Mouse (Mus musculus) limb, embryonic 12.5 days (tissue): ENCODE measurements around the gene Exoc3. TPM values are rescaled to one million over a fixed set of nuclear protein-coding genes. Genes with fewer than 3 reads are reported as not detected.

Source experiments
- ATAC-seq: fragments of 200-750 bp; cut with Nextera tagmentation; 2 replicates; pipeline ENCODE4 v1.8.0; 2017; ENCODE audit warnings: low read depth, moderate TSS enrichment; ENCODE audit not compliant: insufficient number of reproducible peaks, insufficient read depth, low FRiP score, low TSS enrichment
- H3K27ac ChIP-seq: fragments of 300-500 bp; sonication (generic); 2 replicates; pipeline ENCODE4 v1.5.1; 2016; ENCODE audit warnings: mild to moderate bottlenecking, moderate library complexity
- H3K27me3 ChIP-seq: fragments of 300-500 bp; sonication (generic); 2 replicates; pipeline ENCODE4 v1.6.1; 2016; ENCODE audit warnings: mild to moderate bottlenecking, moderate library complexity
- H3K36me3 ChIP-seq: fragments of 300-500 bp; sonication (generic); 2 replicates; pipeline ENCODE4 v1.6.1; 2016; ENCODE audit warnings: mild to moderate bottlenecking, moderate library complexity
- H3K4me1 ChIP-seq: fragments of 300-500 bp; sonication (generic); replicated peaks from 2 replicates; pipeline ENCODE4 v1.6.1; 2016
- H3K4me2 ChIP-seq: fragments of 300-500 bp; sonication (generic); 2 replicates; pipeline ENCODE4 v1.6.1; 2016; ENCODE audit warnings: mild to moderate bottlenecking, moderate library complexity
- H3K4me3 ChIP-seq: fragments of 300-500 bp; sonication (generic); replicated peaks from 2 replicates; pipeline ENCODE4 v1.5.1; 2016; ENCODE audit warnings: mild to moderate bottlenecking
- H3K9ac ChIP-seq: fragments of 300-500 bp; sonication (generic); replicated peaks from 2 replicates; pipeline ENCODE4 v1.6.1; 2016; ENCODE audit warnings: mild to moderate bottlenecking, moderate library complexity
- H3K9me3 ChIP-seq: fragments of 300-500 bp; sonication (generic); 2 replicates; pipeline ENCODE4 v1.6.1; 2016; ENCODE audit warnings: mild to moderate bottlenecking, moderate library complexity
- WGBS: fragments of 180-500 bp; shearing (Covaris S2); methylation state at CpG from one replicate; pipeline ENCODE4 v1.1.7; 2016; 5-methylcytosine and 5-hydroxymethylcytosine counted together
- polyA plus RNA-seq: library from polyadenylated mRNA; unstranded; fragments of >200 nt; fragmentation: Nextera tagmentation; extraction: Ambion mirVana; gene quantifications from 2 replicates; pipeline ENCODE4 v1.2.1, GENCODE M21; 2016

Gene Exoc3
- polyA plus RNA-seq = 64.7 and 73.2 TPM in 2 replicates

DNA sequence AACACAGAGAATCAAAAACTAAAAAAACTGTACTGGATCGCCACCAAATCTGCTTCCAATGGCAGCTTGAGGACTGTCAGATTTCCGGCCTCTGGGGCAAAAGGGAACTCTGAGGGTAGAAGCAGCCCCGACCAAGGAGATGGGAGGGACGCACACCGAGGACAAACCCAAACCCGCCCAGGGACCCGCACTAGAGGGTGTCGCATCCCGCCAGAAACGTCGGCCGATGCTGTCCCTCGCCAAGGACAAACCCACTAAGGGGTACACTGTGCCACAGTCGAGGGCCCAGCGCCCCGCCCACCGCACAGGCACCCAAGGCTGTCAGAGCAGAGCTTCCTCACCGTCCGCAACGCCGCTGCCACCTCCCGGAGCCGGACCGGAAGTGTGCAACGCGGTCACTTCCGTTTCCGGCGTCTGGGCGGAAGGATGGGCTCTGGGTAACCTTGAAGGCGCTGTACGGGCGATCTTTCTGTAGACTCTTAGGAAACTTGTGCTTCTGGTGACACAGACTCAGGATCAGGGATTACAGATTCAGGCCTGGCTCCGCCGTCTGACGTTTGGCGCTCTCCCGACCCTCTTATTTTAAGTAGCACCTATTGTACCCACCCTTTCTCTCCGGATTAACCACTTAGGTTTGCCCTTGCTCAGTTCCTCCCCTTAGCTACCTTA, at the start of gene Exoc3:
Gene Exoc3 (minus strand): TSS at position 416 of the 669 bp plus-strand sequence.
- under 1% methylated on average over 39 of the region's 39 CpGs for whole genome bisulfite sequencing
- peak within 1 kb of the TSS; percentile 86 for H3K4me2 ChIP-seq
- H3K27me3 ChIP-seq = no peaks in the 10 kb centered on the region
- peak within 1 kb of the TSS; percentile 80 for H3K4me3 ChIP-seq
- ATAC-seq = peak; percentile 95
- peak within 1 kb of the TSS; percentile 78 for H3K27ac ChIP-seq
- H3K9ac ChIP-seq = peak within 1 kb of the TSS; percentile 83
- no peaks in the 10 kb centered on the region for H3K9me3 ChIP-seq
- peaks cover 11% of the 10 kb centered on the region for H3K4me1 ChIP-seq
- peaks cover 31% of the 10 kb centered on the region for H3K36me3 ChIP-seq

DNA sequence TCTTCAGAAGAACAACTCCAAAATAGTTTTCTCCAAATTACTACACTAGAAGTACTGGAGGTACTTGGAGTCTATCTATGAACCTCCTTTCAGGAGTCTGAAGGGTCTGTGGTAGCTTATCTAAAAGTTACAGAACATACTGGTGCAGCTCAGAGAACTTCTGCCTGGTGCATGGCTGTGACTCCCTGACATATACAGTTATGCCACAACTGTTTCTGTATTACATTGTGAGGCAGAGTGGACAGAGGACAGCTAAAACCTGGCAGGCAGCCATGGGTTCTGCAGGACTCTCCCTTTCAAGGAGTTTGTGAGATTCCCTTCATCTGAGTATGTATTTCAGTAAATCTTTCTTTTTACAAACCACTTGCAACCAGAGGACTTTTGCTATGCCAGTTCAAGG, 38.0 kb upstream of the Exoc3 start:
- no peak overlapping the region for H3K9ac ChIP-seq
- no peak for ATAC-seq
- H3K27ac ChIP-seq = no peak overlapping the region

DNA sequence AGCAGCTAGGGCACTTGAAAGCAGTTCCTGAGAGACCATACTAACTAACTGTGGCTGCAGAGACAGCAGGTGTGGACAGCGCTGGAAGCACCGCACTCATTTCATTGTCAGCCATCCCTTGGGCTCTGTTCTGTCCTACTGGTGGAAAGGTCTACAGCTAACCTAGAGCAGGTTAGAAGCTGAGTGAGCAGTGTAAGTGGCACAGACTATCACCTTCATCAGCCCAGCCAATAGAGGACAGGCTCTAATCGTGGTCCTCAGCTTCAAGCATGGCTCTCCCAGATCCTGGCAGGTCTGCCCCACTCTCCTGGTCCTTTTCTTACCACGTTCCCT, 37.3 kb upstream of the Exoc3 start:
- peak; percentile 59; the same call in 1 of the 2 replicates for ATAC-seq
- WGBS = 62% methylated on average over 4 of the region's 4 CpGs
- Histone ChIP-seq H3K36me3 (no peaks in the 10 kb centered on the region), H3K9ac (no peak overlapping the region), H3K4me2 (peak overlapping the region; percentile 37), H3K27me3 (no peaks in the 10 kb centered on the region), H3K27ac (no peak overlapping the region), H3K9me3 (no peaks in the 10 kb centered on the region), H3K4me3 (no peak overlapping the region), H3K4me1 (peaks cover 10% of the 10 kb centered on the region)

More for the DNA sequence above, 38.0 kb upstream of the Exoc3 start:
- Histone ChIP-seq H3K4me3 (no peak overlapping the region), H3K36me3 (no peaks in the 10 kb centered on the region), H3K9me3 (no peaks in the 10 kb centered on the region), H3K4me2 (no peak overlapping the region), H3K4me1 (peaks cover 10% of the 10 kb centered on the region), H3K27me3 (no peaks in the 10 kb centered on the region)

DNA sequence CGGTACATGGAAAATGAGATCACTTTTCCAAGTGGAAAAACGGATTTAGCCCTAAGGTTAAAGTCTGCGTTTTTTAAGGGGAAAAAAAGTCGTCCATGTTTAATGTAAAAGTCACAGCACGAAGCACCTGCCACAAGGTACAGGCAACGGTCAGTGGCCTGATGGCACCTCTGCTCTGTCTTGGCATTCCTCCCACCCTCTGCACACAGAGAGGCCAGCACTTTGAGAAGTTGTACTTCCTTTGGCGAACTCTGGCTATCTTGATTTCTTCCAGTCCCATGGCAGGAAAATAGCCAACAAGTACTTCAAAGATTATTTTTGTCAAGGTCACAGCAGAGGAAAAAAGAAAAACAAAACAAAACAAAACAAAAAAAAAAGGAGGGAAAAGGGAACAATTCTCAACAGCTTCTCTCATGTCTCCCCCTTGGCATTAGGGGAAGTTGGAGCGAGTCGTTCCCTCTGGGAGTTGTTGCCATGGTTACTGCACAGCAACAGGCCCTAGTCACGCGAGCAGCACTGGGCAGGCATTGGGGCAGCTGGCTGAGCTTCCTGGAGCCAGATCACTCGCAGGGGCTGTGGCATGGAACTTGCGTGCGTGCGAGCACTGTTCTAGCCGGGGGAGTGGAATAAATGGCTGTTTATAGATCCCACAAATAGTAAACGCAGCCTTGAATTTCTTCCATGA, 36.8 kb upstream of the Exoc3 start:
- Histone ChIP-seq H3K9me3 (no peaks in the 10 kb centered on the region), H3K27me3 (no peaks in the 10 kb centered on the region), H3K36me3 (no peaks in the 10 kb centered on the region), H3K27ac (no peak overlapping the region), H3K4me1 (peaks cover 10% of the 10 kb centered on the region), H3K9ac (no peak overlapping the region), H3K4me3 (no peak overlapping the region), H3K4me2 (peak overlapping the region; percentile 37)
- peak; percentile 94 for ATAC-seq
- WGBS = 31% methylated on average over 17 of the region's 17 CpGs

DNA sequence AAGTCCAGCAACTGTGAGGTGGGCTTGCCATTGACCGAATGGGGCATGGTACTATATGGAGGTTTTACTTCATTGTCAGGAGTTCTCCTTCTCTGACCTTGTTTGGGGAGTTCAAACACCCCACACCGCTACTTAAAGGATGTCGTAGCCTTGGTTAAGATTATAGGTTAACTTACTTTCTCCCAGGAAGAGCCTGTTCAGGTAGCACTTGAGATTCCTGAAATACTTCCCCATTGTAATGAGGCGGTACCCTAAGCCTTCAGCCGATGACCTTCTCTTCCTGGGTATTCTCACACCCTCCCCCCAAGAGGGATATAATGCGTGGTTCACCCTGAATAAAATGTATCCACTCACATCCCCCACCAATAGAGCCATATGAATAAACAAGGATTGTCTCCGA, 29.0 kb upstream of the Exoc3 start:
- Histone ChIP-seq H3K9ac (no peak overlapping the region), H3K4me1 (no peaks in the 10 kb centered on the region), H3K27ac (no peak overlapping the region), H3K36me3 (no peaks in the 10 kb centered on the region), H3K27me3 (no peaks in the 10 kb centered on the region; the same call in 1 of the 2 replicates), H3K4me2 (no peak overlapping the region), H3K4me3 (no peak overlapping the region), H3K9me3 (no peaks in the 10 kb centered on the region)
- no peak for ATAC-seq
- 76% methylated on average over 7 of the region's 7 CpGs for WGBS

DNA sequence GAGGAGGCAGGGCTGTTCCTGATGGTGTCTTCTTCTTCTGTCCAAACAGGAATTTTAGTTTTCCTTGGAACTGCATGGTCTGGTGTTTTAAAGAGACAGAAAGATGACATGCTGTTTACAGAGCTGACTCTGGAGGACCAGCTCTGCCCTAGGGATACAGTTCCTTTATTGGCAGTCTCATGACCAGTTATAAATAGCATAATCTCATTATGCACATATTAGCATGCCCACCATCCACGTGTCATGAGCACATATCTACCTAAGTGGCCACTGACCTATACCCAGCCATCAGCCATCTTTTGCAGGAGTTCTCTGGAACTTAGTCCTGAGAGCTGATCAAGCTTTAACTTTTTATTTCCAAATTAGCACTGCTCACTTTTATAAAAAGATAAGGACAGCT, 12.1 kb upstream of the Exoc3 start:
- ATAC-seq = no peak

DNA sequence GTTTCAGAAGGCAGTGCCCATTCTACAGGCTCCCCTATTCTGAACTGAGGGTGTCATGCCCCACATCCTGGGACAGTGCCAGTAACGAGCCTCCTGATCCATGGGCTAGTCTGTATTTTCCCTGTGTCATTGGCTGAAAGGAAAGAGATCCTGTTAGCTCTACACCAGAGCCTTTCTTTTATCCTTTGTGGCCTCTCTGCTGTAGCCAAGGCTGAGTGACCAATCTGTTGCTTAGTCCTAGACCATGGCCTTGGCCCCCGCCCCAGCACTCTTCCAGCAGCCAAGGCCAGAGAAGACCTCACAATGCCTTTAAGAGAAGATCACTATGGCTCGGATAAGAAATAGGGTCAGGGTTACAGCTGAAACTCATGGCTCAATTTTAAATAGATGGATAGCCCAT, 9.9 kb upstream of the Exoc3 start:
- WGBS = 77% methylated on average over 3 of the region's 3 CpGs

More for the DNA sequence above, 12.1 kb upstream of the Exoc3 start:
- H3K4me1 ChIP-seq = no peaks in the 10 kb centered on the region
- WGBS = 35% methylated on average over 1 of the region's 1 CpGs
- H3K9me3 ChIP-seq = no peaks in the 10 kb centered on the region
- H3K27ac ChIP-seq = no peak overlapping the region
- H3K36me3 ChIP-seq = no peaks in the 10 kb centered on the region
- H3K9ac ChIP-seq = no peak overlapping the region
- no peak overlapping the region for H3K4me2 ChIP-seq
- 0 out of 2 replicates have a peak, but pooled peaks cover 4% of the 10 kb centered on the region for H3K27me3 ChIP-seq
- no peak overlapping the region for H3K4me3 ChIP-seq

DNA sequence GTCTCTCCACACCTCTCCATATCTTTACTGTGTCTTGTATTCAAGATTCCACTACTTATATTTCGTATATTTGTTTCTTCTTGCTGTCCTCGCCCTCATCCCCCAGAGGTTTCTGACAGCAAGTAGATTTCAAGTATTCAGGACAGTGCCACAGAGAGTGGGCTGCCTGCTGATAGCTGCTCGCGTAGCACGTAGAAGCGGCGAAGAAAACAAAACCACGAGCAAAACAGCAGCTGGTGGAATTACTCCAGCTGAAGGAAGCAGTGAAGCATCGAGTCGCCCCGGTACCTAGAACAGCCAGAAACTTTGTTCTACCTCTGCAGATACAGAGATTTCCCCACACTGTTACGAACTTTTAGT, 434 bp upstream of the Exoc3 start:
- Histone ChIP-seq H3K4me1 (peaks cover 11% of the 10 kb centered on the region), H3K27ac (peak overlapping the region; percentile 78), H3K4me3 (peak overlapping the region; percentile 80), H3K27me3 (no peaks in the 10 kb centered on the region), H3K9me3 (no peaks in the 10 kb centered on the region), H3K36me3 (peaks cover 26% of the 10 kb centered on the region), H3K9ac (peak overlapping the region; percentile 83), H3K4me2 (peak overlapping the region; percentile 86)
- ATAC-seq = no peak
- WGBS = 20% methylated on average over 12 of the region's 12 CpGs

More for the DNA sequence above, 9.9 kb upstream of the Exoc3 start:
- Histone ChIP-seq H3K4me2 (no peak overlapping the region), H3K4me1 (no peaks in the 10 kb centered on the region), H3K27ac (no peak overlapping the region), H3K27me3 (0 out of 2 replicates have a peak, but pooled peaks cover 4% of the 10 kb centered on the region), H3K4me3 (no peak overlapping the region), H3K36me3 (no peaks in the 10 kb centered on the region), H3K9ac (no peak overlapping the region), H3K9me3 (no peaks in the 10 kb centered on the region)
- ATAC-seq = no peak

DNA sequence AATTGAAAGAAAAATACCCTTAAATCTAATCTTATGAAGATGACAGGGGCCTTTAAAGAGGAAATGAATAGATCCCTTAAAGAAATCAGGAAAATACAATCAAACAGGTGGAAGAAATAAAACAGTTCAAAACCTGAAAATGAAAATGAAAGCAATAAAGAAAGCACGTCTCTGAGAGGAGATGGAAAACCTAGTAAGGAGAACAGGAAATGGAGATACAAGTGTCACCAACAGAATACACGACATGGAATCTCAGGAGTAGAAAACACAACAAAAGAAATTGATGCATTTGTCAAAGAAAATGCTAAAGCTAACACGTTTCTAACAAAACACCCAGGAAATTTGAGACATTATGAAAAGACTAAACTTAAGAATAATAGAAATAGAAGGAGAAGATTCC, 12.1 kb downstream of the Exoc3 start:
- Histone ChIP-seq H3K27me3 (no peaks in the 10 kb centered on the region), H3K36me3 (peaks cover 52% of the 10 kb centered on the region), H3K27ac (no peak overlapping the region), H3K4me1 (no peaks in the 10 kb centered on the region), H3K9ac (no peak overlapping the region), H3K9me3 (no peaks in the 10 kb centered on the region), H3K4me3 (no peak overlapping the region), H3K4me2 (no peak overlapping the region)
- no peak for ATAC-seq
- 82% methylated on average over 3 of the region's 3 CpGs for WGBS

DNA sequence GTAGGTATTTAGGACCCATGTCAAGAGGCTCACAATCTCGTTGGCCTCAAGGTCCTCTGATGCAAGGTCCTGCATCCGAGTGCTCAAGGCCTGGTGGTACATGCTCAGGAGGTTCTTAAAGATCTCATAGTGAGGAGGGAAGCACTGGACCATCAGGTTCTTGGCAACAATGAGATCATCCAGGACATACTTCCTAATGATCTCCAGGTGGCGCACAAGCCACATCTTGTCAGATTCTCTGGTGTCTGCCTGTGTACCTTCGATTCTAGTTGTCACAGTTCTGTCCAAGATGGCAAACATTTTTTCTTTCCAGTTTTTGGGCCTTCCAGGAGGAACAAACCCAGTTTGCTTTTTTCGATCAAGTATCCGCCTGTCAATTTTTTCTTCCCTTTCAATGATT, 15.9 kb downstream of the Exoc3 start:
- Histone ChIP-seq H3K4me2 (no peak overlapping the region), H3K27me3 (no peaks in the 10 kb centered on the region), H3K9me3 (no peaks in the 10 kb centered on the region), H3K36me3 (peaks cover 74% of the 10 kb centered on the region), H3K4me3 (no peak overlapping the region), H3K9ac (no peak overlapping the region), H3K27ac (no peak overlapping the region), H3K4me1 (no peaks in the 10 kb centered on the region)
- 82% methylated on average over 6 of the region's 6 CpGs for WGBS
- no peak for ATAC-seq

DNA sequence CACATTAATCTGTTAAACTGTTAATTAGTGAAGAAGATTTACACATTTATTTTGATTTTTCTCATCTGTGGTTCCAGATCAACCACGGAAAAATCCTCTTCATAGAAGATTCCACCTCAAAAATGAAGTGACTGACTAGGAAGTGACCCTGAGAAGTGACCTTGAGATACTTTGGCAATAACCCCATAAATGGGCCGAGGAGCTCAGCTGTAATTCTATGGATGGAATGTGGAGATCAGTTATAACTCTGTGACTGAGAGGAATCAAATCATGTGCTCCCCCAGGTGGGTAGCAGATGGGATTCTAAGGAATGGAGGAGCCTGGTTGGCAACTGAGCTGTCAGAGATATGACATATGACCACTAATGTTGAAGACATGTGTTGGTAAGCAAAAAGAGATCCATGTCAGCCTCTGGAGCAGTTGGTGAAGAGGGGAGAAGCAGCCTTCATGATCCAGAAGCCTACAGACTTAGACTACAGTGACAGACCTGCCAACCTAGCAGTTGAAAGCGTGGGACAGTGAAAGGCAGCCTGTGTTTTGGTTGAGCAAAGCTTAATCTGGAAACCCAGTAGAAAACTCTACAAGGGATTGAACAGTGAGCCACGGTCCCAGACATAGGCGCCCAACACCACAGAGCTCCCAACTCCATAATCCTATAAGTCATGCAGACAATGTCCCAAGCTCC, 25.4 kb downstream of the Exoc3 start:
- Histone ChIP-seq H3K9me3 (no peaks in the 10 kb centered on the region), H3K27ac (no peak overlapping the region), H3K36me3 (peaks cover 65% of the 10 kb centered on the region), H3K4me3 (no peak overlapping the region), H3K27me3 (no peaks in the 10 kb centered on the region), H3K9ac (no peak overlapping the region), H3K4me1 (no peaks in the 10 kb centered on the region), H3K4me2 (no peak overlapping the region)
- no peak for ATAC-seq
- WGBS = 88% methylated on average over 5 of the region's 5 CpGs
